Mouse (Mus musculus) heart, adult 2 months (tissue): ENCODE results near the gene Slc27a5.
A peak's percentile ranks its signal among the peaks of the same experiment; 100 is the strongest.

Experiments used
- CTCF ChIP-seq: fragments of 200-600 bp; IDR thresholded peaks from 2 replicates; pipeline ENCODE4 v1.8.1; 2022; ENCODE audit warnings: antibody characterized with exemption, mild to moderate bottlenecking, moderate library complexity
- POLR2A ChIP-seq: fragments of 200-500 bp; IDR thresholded peaks from 2 replicates; pipeline ENCODE4 v1.6.1; 2011; ENCODE audit warnings: mild to moderate bottlenecking, low read depth, low read length, control low read depth; ENCODE audit not compliant: insufficient read depth

DNA sequence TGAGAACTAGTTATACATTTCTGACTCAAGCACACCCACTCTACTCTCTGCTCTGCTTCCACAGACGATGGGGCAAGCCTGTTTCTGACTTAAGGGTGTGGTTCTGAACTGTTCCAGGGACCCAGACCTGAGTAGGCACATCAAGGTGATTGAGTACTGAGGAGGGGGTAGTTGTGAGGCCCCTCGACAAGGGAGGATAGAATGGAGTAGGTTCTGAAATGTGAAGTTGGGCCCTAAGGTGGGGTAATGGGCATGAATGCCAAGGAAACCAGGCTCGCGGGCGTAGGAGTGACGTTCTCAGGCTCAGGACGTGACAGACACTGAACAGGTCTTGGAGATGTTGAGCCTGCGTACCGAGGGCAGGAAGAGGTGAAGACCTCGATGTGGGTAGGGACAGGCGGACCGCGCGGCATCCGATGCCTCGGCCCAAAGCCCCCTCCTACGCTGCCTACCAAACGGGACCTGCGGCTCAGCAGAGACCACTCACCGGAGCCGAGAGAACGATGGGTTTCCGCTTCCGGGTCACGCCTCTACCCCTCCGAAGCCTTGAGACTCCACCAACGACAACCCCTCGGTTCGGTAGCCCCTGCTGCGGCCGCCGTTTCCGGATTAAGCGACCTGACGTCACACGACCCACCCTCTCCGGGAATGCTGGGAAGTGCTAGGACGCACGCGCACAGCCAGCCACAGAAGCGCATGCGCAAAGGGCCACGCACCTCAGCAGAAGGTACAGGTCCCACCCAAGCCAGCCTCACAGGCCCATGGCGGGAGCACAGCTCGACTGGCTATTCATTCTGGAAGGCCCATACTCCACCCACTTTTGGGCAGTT, 36.4 kb upstream of the Slc27a5 start, which contains the start of gene Chmp2a:
- no peak for TF ChIP-seq CTCF
- TF ChIP-seq POLR2A = peak; percentile 93
